Mouse (Mus musculus): ENCODE results near the gene Rcan2. TPM values are rescaled to one million over a fixed set of nuclear protein-coding genes. Genes with fewer than 3 reads are reported as not detected.

Gene Rcan2
- polyA plus RNA-seq, 1 experiment from 2014 or later = 8.4 TPM

- H3K4me1 ChIP-seq (ENCODE audit: control insufficient read depth, insufficient read depth, low read length) = no peaks in the 10 kb centered on the region
- H3K9me3 ChIP-seq (ENCODE audit: control insufficient read depth, low read length) = no peaks in the 10 kb centered on the region
- H3K27ac ChIP-seq (replicated peaks; ENCODE audit: low read depth, low read length) = no peak overlapping the region
- 70% methylated on average over 2 of the region's 2 CpGs for WGBS
- ATAC-seq (ENCODE audit: low read depth) (no peak), DNase-seq (ENCODE audit: low spot score) (no peak)
- no peak overlapping the region for H3K4me3 ChIP-seq (ENCODE audit: low read depth, low read length)
- H3K27me3 ChIP-seq (replicated peaks; ENCODE audit: control insufficient read depth, insufficient read depth, low read length) = no peaks in the 10 kb centered on the region
- no peak overlapping the region for H3K9ac ChIP-seq (ENCODE audit: low read depth, low read length)
- no peaks in the 10 kb centered on the region for H3K36me3 ChIP-seq (ENCODE audit: control insufficient read depth, insufficient read depth, low read length)
- no peak overlapping the region for H3K4me2 ChIP-seq (ENCODE audit: low read depth, low read length)
These were observed 241.2 kb downstream of the Rcan2 start for GRCm38 (mm10) chr17:44042301-44042700.

- Histone ChIP-seq H3K9ac (ENCODE audit: low read depth, low read length) (no peak overlapping the region), H3K9me3 (ENCODE audit: control insufficient read depth, low read length) (no peaks in the 10 kb centered on the region), H3K4me2 (ENCODE audit: low read depth, low read length) (no peak overlapping the region), H3K4me3 (ENCODE audit: low read depth, low read length) (no peak overlapping the region), H3K27me3 (replicated peaks; ENCODE audit: control insufficient read depth, insufficient read depth, low read length) (no peaks in the 10 kb centered on the region), H3K4me1 (ENCODE audit: control insufficient read depth, insufficient read depth, low read length) (no peaks in the 10 kb centered on the region), H3K36me3 (ENCODE audit: control insufficient read depth, insufficient read depth, low read length) (no peaks in the 10 kb centered on the region), H3K27ac (replicated peaks; ENCODE audit: low read depth, low read length) (no peak overlapping the region)
- WGBS = 83% methylated on average over 8 of the region's 8 CpGs
- DNase-seq (ENCODE audit: low spot score) (no peak), ATAC-seq (ENCODE audit: low read depth) (no peak)
These were observed 241.7 kb downstream of the Rcan2 start for GRCm38 (mm10) chr17:44042861-44043260.

- Histone ChIP-seq H3K4me2 (ENCODE audit: low read depth, low read length) (no peak overlapping the region), H3K27ac (replicated peaks; ENCODE audit: low read depth, low read length) (no peak overlapping the region), H3K9ac (ENCODE audit: low read depth, low read length) (no peak overlapping the region), H3K4me3 (ENCODE audit: low read depth, low read length) (no peak overlapping the region), H3K9me3 (ENCODE audit: control insufficient read depth, low read length) (no peaks in the 10 kb centered on the region), H3K36me3 (ENCODE audit: control insufficient read depth, insufficient read depth, low read length) (no peaks in the 10 kb centered on the region), H3K4me1 (ENCODE audit: control insufficient read depth, insufficient read depth, low read length) (no peaks in the 10 kb centered on the region), H3K27me3 (replicated peaks; ENCODE audit: control insufficient read depth, insufficient read depth, low read length) (no peaks in the 10 kb centered on the region)
- DNase-seq (ENCODE audit: low spot score) (no peak), ATAC-seq (ENCODE audit: low read depth) (no peak)
- WGBS = 60% methylated on average over 4 of the region's 4 CpGs
These were observed 252.3 kb downstream of the Rcan2 start for GRCm38 (mm10) chr17:44053427-44053826.

- 78% methylated on average over 1 of the region's 1 CpGs for WGBS
- Histone ChIP-seq H3K4me3 (ENCODE audit: low read depth, low read length) (no peak overlapping the region), H3K4me1 (ENCODE audit: control insufficient read depth, insufficient read depth, low read length) (peaks cover 6% of the 10 kb centered on the region; the same call in 1 of the 2 replicates), H3K9ac (ENCODE audit: low read depth, low read length) (no peak overlapping the region), H3K36me3 (ENCODE audit: control insufficient read depth, insufficient read depth, low read length) (no peaks in the 10 kb centered on the region), H3K4me2 (ENCODE audit: low read depth, low read length) (no peak overlapping the region), H3K9me3 (ENCODE audit: control insufficient read depth, low read length) (no peaks in the 10 kb centered on the region), H3K27me3 (replicated peaks; ENCODE audit: control insufficient read depth, insufficient read depth, low read length) (no peaks in the 10 kb centered on the region), H3K27ac (replicated peaks; ENCODE audit: low read depth, low read length) (no peak overlapping the region)
- DNase-seq (ENCODE audit: low spot score) = no peak
- ATAC-seq (ENCODE audit: low read depth) = no peak
These were observed 256.0 kb downstream of the Rcan2 start for GRCm38 (mm10) chr17:44057123-44057522.

GRCm38 (mm10) chr17:44058145-44058544 is 257.0 kb downstream of the Rcan2 start:
- Histone ChIP-seq H3K4me3 (ENCODE audit: low read depth, low read length) (no peak overlapping the region), H3K4me2 (ENCODE audit: low read depth, low read length) (no peak overlapping the region), H3K4me1 (ENCODE audit: control insufficient read depth, insufficient read depth, low read length) (peaks cover 7% of the 10 kb centered on the region; the same call in 1 of the 2 replicates), H3K9ac (ENCODE audit: low read depth, low read length) (no peak overlapping the region), H3K27ac (replicated peaks; ENCODE audit: low read depth, low read length) (no peak overlapping the region), H3K9me3 (ENCODE audit: control insufficient read depth, low read length) (no peaks in the 10 kb centered on the region), H3K36me3 (ENCODE audit: control insufficient read depth, insufficient read depth, low read length) (no peaks in the 10 kb centered on the region), H3K27me3 (replicated peaks; ENCODE audit: control insufficient read depth, insufficient read depth, low read length) (no peaks in the 10 kb centered on the region)
- no peak for ATAC-seq (ENCODE audit: low read depth)
- DNase-seq (ENCODE audit: low spot score) = no peak

- DNase-seq (ENCODE audit: low spot score) (no peak), ATAC-seq (ENCODE audit: low read depth) (no peak)
- Histone ChIP-seq H3K4me3 (ENCODE audit: low read depth, low read length) (no peak overlapping the region), H3K9ac (ENCODE audit: low read depth, low read length) (no peak overlapping the region), H3K4me2 (ENCODE audit: low read depth, low read length) (no peak overlapping the region), H3K9me3 (ENCODE audit: control insufficient read depth, low read length) (no peaks in the 10 kb centered on the region), H3K36me3 (ENCODE audit: control insufficient read depth, insufficient read depth, low read length) (no peaks in the 10 kb centered on the region), H3K27me3 (replicated peaks; ENCODE audit: control insufficient read depth, insufficient read depth, low read length) (no peaks in the 10 kb centered on the region), H3K27ac (replicated peaks; ENCODE audit: low read depth, low read length) (no peak overlapping the region), H3K4me1 (ENCODE audit: control insufficient read depth, insufficient read depth, low read length) (peaks cover 7% of the 10 kb centered on the region; the same call in 1 of the 2 replicates)
- WGBS = 85% methylated on average over 1 of the region's 1 CpGs
These were observed 259.6 kb downstream of the Rcan2 start for GRCm38 (mm10) chr17:44060781-44061180.

- H3K4me3 ChIP-seq (ENCODE audit: low read depth, low read length) = no peak overlapping the region
- 55% methylated on average over 5 of the region's 5 CpGs for WGBS
- peak; percentile 84 for DNase-seq (ENCODE audit: low spot score)
These were observed 260.2 kb downstream of the Rcan2 start for GRCm38 (mm10) chr17:44061289-44061890.

GRCm38 (mm10) chr17:44068876-44069275 is 267.7 kb downstream of the Rcan2 start:
- DNase-seq (ENCODE audit: low spot score) (no peak), ATAC-seq (ENCODE audit: low read depth) (no peak)
- Histone ChIP-seq H3K36me3 (ENCODE audit: control insufficient read depth, insufficient read depth, low read length) (no peaks in the 10 kb centered on the region), H3K4me2 (ENCODE audit: low read depth, low read length) (no peak overlapping the region), H3K4me1 (ENCODE audit: control insufficient read depth, insufficient read depth, low read length) (no peaks in the 10 kb centered on the region), H3K9me3 (ENCODE audit: control insufficient read depth, low read length) (no peaks in the 10 kb centered on the region), H3K27me3 (replicated peaks; ENCODE audit: control insufficient read depth, insufficient read depth, low read length) (no peaks in the 10 kb centered on the region), H3K9ac (ENCODE audit: low read depth, low read length) (no peak overlapping the region), H3K4me3 (ENCODE audit: low read depth, low read length) (no peak overlapping the region), H3K27ac (replicated peaks; ENCODE audit: low read depth, low read length) (no peak overlapping the region)
- WGBS = 72% methylated on average over 6 of the region's 6 CpGs

More at GRCm38 (mm10) chr17:44061289-44061890, 260.2 kb downstream of the Rcan2 start:
- no peak overlapping the region for H3K4me2 ChIP-seq (ENCODE audit: low read depth, low read length)
- H3K9me3 ChIP-seq (ENCODE audit: control insufficient read depth, low read length) = no peaks in the 10 kb centered on the region
- H3K9ac ChIP-seq (ENCODE audit: low read depth, low read length) = no peak overlapping the region
- no peaks in the 10 kb centered on the region for H3K36me3 ChIP-seq (ENCODE audit: control insufficient read depth, insufficient read depth, low read length)
- no peak overlapping the region for H3K27ac ChIP-seq (replicated peaks; ENCODE audit: low read depth, low read length)
- H3K27me3 ChIP-seq (replicated peaks; ENCODE audit: control insufficient read depth, insufficient read depth, low read length) = no peaks in the 10 kb centered on the region
- peaks cover 7% of the 10 kb centered on the region; the same call in 1 of the 2 replicates for H3K4me1 ChIP-seq (ENCODE audit: control insufficient read depth, insufficient read depth, low read length)
- ATAC-seq (ENCODE audit: low read depth) = peak; percentile 67

- Histone ChIP-seq H3K4me1 (ENCODE audit: control insufficient read depth, insufficient read depth, low read length) (no peaks in the 10 kb centered on the region), H3K9ac (ENCODE audit: low read depth, low read length) (no peak overlapping the region), H3K36me3 (ENCODE audit: control insufficient read depth, insufficient read depth, low read length) (no peaks in the 10 kb centered on the region), H3K4me2 (ENCODE audit: low read depth, low read length) (no peak overlapping the region), H3K9me3 (ENCODE audit: control insufficient read depth, low read length) (no peaks in the 10 kb centered on the region), H3K27ac (replicated peaks; ENCODE audit: low read depth, low read length) (no peak overlapping the region), H3K4me3 (ENCODE audit: low read depth, low read length) (no peak overlapping the region), H3K27me3 (replicated peaks; ENCODE audit: control insufficient read depth, insufficient read depth, low read length) (no peaks in the 10 kb centered on the region)
- ATAC-seq (ENCODE audit: low read depth) = no peak
- DNase-seq (ENCODE audit: low spot score) = no peak
These were observed 270.5 kb downstream of the Rcan2 start for GRCm38 (mm10) chr17:44071680-44072079.

Data from embryonic facial prominence, embryonic 14.5 days (tissue).